Mouse (Mus musculus) limb, embryonic 14.5 days (tissue): Measurements from ENCODE around the gene Ovol1. TPM values are rescaled to one million over a fixed set of nuclear protein-coding genes. Genes with fewer than 3 reads are reported as not detected.

Experiments used
- ATAC-seq: fragments of 200-750 bp; cut with Nextera tagmentation; 2 replicates; pipeline ENCODE4 v1.8.0; 2017; ENCODE audit warnings: low read depth, moderate number of reproducible peaks, moderate TSS enrichment; ENCODE audit not compliant: low FRiP score
- DNase-seq: peaks from one replicate; pipeline ENCODE4 v3.0.0-alpha.2; 2015; ENCODE audit warnings: low spot score
- H3K27ac ChIP-seq: fragments of 300-500 bp; sonication (generic); replicated peaks from 2 replicates; pipeline ENCODE4 v1.5.1; 2014; ENCODE audit warnings: low read depth, mild to moderate bottlenecking, low read length, moderate library complexity, mixed read lengths
- H3K27me3 ChIP-seq: fragments of 300-500 bp; sonication (generic); 2 replicates; pipeline ENCODE4 v1.6.1; 2014; ENCODE audit warnings: low read length, mixed read lengths; ENCODE audit not compliant: control insufficient read depth, insufficient read depth
- H3K36me3 ChIP-seq: fragments of 300-500 bp; sonication (generic); 2 replicates; pipeline ENCODE4 v1.6.1; 2014; ENCODE audit warnings: mild to moderate bottlenecking, low read length, moderate library complexity, mixed read lengths; ENCODE audit not compliant: control insufficient read depth, insufficient read depth
- H3K4me1 ChIP-seq: fragments of 300-500 bp; sonication (generic); 2 replicates; pipeline ENCODE4 v1.6.1; 2014; ENCODE audit warnings: antibody characterized with exemption, low read length, mixed read lengths; ENCODE audit not compliant: control insufficient read depth, insufficient read depth
- H3K4me2 ChIP-seq: fragments of 300-500 bp; sonication (generic); replicated peaks from 2 replicates; pipeline ENCODE4 v1.6.1; 2014; ENCODE audit warnings: low read depth, mild to moderate bottlenecking, low read length, moderate library complexity; ENCODE audit not compliant: severe bottlenecking
- H3K4me3 ChIP-seq: fragments of 300-500 bp; sonication (generic); replicated peaks from 2 replicates; pipeline ENCODE4 v1.5.1; 2014; ENCODE audit warnings: low read length
- H3K9ac ChIP-seq: fragments of 300-500 bp; sonication (generic); 2 replicates; pipeline ENCODE4 v1.6.1; 2014; ENCODE audit warnings: mild to moderate bottlenecking, low read depth, low read length, moderate library complexity; ENCODE audit not compliant: severe bottlenecking
- H3K9me3 ChIP-seq: fragments of 300-500 bp; sonication (generic); 2 replicates; pipeline ENCODE4 v1.6.1; 2016; ENCODE audit warnings: low read length; ENCODE audit not compliant: control insufficient read depth
- POLR2A ChIP-seq: fragments of 200-500 bp; IDR thresholded peaks from 2 replicates; pipeline ENCODE4 v1.8.0; 2012; ENCODE audit warnings: inconsistent platforms, mild to moderate bottlenecking, moderate library complexity, borderline replicate concordance; ENCODE audit not compliant: insufficient read depth, insufficient read length; ENCODE audit errors: extremely low read depth
- WGBS: fragments of 180-500 bp; shearing (Covaris S2); extraction: QIAGEN DNeasy Blood & Tissue Kit; methylation state at CpG from one replicate; pipeline ENCODE4 v1.1.7; 2014; 5-methylcytosine and 5-hydroxymethylcytosine counted together
- polyA plus RNA-seq, 2 experiments: library from polyadenylated mRNA; depleted of rRNA in 1 of 2; stranded (reverse) in 1 of 2; unstranded in 1 of 2; fragments of >200 nt; fragmentation: Nextera tagmentation in 1 of 2; extraction: Ambion mirVana in 1 of 2; gene quantifications; 2 replicates each; pipeline versions ENCODE4 v1.2.1 to v1.2.3; 2012 to 2014

Gene Ovol1
- polyA plus RNA-seq, 2 experiments = 7.2 to 12.8 TPM

DNA sequence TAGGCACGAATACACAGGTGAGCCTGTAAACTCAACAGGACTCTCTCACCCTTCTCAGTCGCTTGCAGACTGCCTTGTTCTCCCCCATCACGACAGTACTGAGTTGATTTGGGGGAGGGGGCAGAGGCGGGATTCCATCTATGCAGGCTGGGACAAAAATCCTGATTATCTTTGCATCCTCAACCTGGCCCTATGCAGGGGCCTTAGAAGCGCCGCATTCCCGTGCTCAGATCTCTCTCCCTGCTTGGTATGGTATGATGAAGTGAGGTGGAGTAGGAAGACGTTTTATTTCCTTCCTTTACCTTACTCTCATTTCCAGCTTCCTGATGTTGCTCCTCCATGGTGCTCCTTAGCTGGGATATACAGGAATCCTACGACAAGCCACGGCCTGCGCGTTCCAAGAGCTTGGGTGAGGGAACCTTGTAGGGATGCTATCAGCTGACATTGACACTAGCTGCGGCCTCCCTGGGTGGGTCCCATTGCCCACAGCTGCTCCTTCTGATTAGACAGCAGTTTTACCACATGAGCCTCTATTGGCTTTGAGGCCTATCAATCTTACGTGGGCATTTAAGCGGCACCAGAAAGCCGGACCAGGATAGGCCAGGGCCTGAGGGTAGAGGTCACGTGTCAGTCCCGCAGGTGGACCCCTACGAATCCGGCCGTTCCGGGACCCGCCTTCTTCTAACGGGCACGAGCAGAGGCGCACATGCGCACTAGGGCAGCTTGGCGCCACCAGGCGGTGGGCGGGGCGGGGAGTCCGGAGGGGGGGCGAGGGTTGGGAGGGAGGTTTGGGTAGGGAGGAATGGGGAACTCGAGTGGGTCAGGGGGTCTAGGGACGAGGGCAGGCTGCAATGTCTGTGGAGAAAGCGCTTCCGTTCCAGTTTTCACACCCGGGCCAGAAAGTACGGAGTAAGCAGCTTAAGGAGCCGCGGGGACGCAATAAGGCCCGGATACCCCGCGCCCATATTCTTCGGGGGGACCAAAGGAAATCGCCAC is 50.1 kb downstream of the Ovol1 start, which contains the start of gene Snx32:
Snx32 (minus strand) TSS at position 508 of the 996 bp plus-strand sequence.
- H3K4me3 ChIP-seq = peak within 1 kb of the TSS; percentile 47
- WGBS = 3% methylated on average over 47 of the region's 47 CpGs
- H3K27me3 ChIP-seq = no peaks in the 10 kb centered on the region
- DNase-seq (peak; percentile 97), ATAC-seq (peak; percentile 98)
- H3K4me2 ChIP-seq = peak within 1 kb of the TSS; percentile 65
- peak; percentile 30; the same call in 1 of the 2 replicates for TF ChIP-seq POLR2A
- no peaks in the 10 kb centered on the region for H3K36me3 ChIP-seq
- peaks cover 4% of the 10 kb centered on the region; the same call in 1 of the 2 replicates for H3K4me1 ChIP-seq
- no peaks in the 10 kb centered on the region; the same call in 1 of the 2 replicates for H3K9me3 ChIP-seq
- H3K9ac ChIP-seq = peak within 1 kb of the TSS; percentile 56
- H3K27ac ChIP-seq = no peak within 1 kb of the TSS

DNA sequence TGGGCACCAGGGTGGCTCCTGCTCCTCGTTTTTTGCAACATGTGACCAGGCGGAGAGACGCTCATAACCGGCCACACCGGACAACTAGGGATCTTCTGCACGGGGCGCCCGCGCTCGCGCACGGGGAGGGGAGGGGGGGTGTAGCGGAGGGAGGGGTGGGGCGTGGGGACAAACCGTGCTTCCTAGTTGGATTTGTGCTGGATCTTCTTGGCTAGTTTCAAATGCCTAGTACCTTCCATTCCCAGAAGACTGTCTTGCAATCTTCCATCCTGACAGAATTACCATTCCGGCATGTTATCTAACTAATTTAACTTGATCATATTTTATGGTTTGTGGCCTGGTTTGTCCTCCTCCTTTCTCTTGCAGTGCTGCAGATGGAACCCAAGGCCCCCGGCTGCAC is 56.8 kb downstream of the Ovol1 start, which contains the start of gene 1700020D05Rik:
1700020D05Rik (minus strand) TSS at position 101 of the 400 bp plus-strand sequence.
- TF ChIP-seq POLR2A = no peak
- Histone ChIP-seq H3K9ac (no peak within 1 kb of the TSS), H3K36me3 (no peaks in the 10 kb centered on the region), H3K27me3 (no peaks in the 10 kb centered on the region), H3K4me2 (no peak within 1 kb of the TSS), H3K27ac (no peak within 1 kb of the TSS), H3K4me1 (no peaks in the 10 kb centered on the region), H3K9me3 (no peaks in the 10 kb centered on the region; the same call in 1 of the 2 replicates), H3K4me3 (no peak within 1 kb of the TSS)
- no peak for DNase-seq
- WGBS = 65% methylated on average over 15 of the region's 17 CpGs
- ATAC-seq = no peak

DNA sequence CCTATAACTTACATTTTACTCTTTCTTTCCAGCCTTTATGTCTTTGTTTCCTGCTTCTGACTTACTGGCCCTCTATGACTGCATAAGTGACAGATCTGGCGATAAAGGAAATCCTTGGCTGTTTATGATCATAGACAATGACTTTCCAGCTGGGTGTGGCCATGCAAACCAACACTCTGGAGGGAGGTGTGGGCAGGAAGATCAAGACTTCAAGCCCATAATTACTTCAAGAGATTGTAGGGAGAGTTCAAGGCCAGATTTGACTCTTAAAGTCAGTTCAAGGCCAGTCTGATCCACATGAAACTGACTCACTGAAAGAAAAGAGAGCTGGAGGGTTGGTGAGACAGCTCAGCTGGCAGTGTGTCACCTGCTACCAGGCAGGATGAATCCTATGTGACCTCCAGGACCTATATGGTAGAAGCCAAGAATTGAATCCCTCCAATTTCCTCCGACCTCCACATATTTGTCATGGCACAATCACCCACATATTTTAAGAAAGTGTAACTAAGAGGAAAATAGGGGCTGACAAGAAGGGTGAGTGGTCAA is 60.0 kb downstream of the Ovol1 start:
- H3K27ac ChIP-seq = no peak overlapping the region
- 87% methylated on average over 2 of the region's 2 CpGs for WGBS

More for the DNA sequence above, 60.0 kb downstream of the Ovol1 start:
- DNase-seq (no peak), ATAC-seq (no peak)
- TF ChIP-seq POLR2A = no peak
- Histone ChIP-seq H3K9ac (no peak overlapping the region), H3K4me2 (no peak overlapping the region), H3K27me3 (no peaks in the 10 kb centered on the region), H3K36me3 (peaks cover 25% of the 10 kb centered on the region), H3K9me3 (no peaks in the 10 kb centered on the region), H3K4me3 (no peak overlapping the region), H3K4me1 (no peaks in the 10 kb centered on the region)

Other genes with a start within 250 kb of the Ovol1 start
- gene Catsper1, start 224.9 kb downstream of the Ovol1 start, polyA plus RNA-seq (2012; rRNA removed) = not detected in 2 replicates
- gene Catsper1, start 224.9 kb downstream of the Ovol1 start, polyA plus RNA-seq (2014; fragmentation: Nextera tagmentation; extraction: Ambion mirVana) = not detected in 2 replicates
- gene Cst6, start 211.1 kb downstream of the Ovol1 start, polyA plus RNA-seq (2012; rRNA removed) = 1.6 and 3.0 TPM in 2 replicates
- 4.6 and 8.5 TPM in 2 replicates for gene Cst6, start 211.1 kb downstream of the Ovol1 start, polyA plus RNA-seq (2014; fragmentation: Nextera tagmentation; extraction: Ambion mirVana)
- gene Eif1ad, start 193.9 kb downstream of the Ovol1 start, polyA plus RNA-seq (2012; rRNA removed) = 39.4 and 41.8 TPM in 2 replicates
- gene Eif1ad, start 193.9 kb downstream of the Ovol1 start, polyA plus RNA-seq (2014; fragmentation: Nextera tagmentation; extraction: Ambion mirVana) = 43.5 and 43.7 TPM in 2 replicates
- gene Banf1, start 193.5 kb downstream of the Ovol1 start, polyA plus RNA-seq (2012; rRNA removed) = 222 and 265 TPM in 2 replicates
- 411 and 420 TPM in 2 replicates for gene Banf1, start 193.5 kb downstream of the Ovol1 start, polyA plus RNA-seq (2014; fragmentation: Nextera tagmentation; extraction: Ambion mirVana)
- 49.7 and 66.4 TPM in 2 replicates for gene Sart1, start 171.9 kb downstream of the Ovol1 start, polyA plus RNA-seq (2012; rRNA removed)
- 67.1 and 76.1 TPM in 2 replicates for gene Sart1, start 171.9 kb downstream of the Ovol1 start, polyA plus RNA-seq (2014; fragmentation: Nextera tagmentation; extraction: Ambion mirVana)
- 0.13 and 0.14 TPM in 2 replicates for gene Tsga10ip, start 158.1 kb downstream of the Ovol1 start, polyA plus RNA-seq (2012; rRNA removed)
- 0.18 TPM in 1 of 2 replicates, not detected in the other for gene Tsga10ip, start 158.1 kb downstream of the Ovol1 start, polyA plus RNA-seq (2014; fragmentation: Nextera tagmentation; extraction: Ambion mirVana)
- 163 and 236 TPM in 2 replicates for gene Drap1, start 135.7 kb downstream of the Ovol1 start, polyA plus RNA-seq (2012; rRNA removed)
- gene Drap1, start 135.7 kb downstream of the Ovol1 start, polyA plus RNA-seq (2014; fragmentation: Nextera tagmentation; extraction: Ambion mirVana) = 219 and 233 TPM in 2 replicates
- 97.5 and 132 TPM in 2 replicates for gene AI837181, start 135.5 kb downstream of the Ovol1 start, polyA plus RNA-seq (2012; rRNA removed)
- gene AI837181, start 135.5 kb downstream of the Ovol1 start, polyA plus RNA-seq (2014; fragmentation: Nextera tagmentation; extraction: Ambion mirVana) = 57.1 and 61.9 TPM in 2 replicates
- 0.06 and 0.09 TPM in 2 replicates for gene Fosl1, start 113.1 kb downstream of the Ovol1 start, polyA plus RNA-seq (2012; rRNA removed)
- gene Fosl1, start 113.1 kb downstream of the Ovol1 start, polyA plus RNA-seq (2014; fragmentation: Nextera tagmentation; extraction: Ambion mirVana) = not detected in 2 replicates
- gene Ccdc85b, start 102.8 kb downstream of the Ovol1 start, polyA plus RNA-seq (2012; rRNA removed) = 6.6 and 6.9 TPM in 2 replicates
- 6.5 and 7.0 TPM in 2 replicates for gene Ccdc85b, start 102.8 kb downstream of the Ovol1 start, polyA plus RNA-seq (2014; fragmentation: Nextera tagmentation; extraction: Ambion mirVana)
- 139 and 171 TPM in 2 replicates for gene Fibp, start 100.0 kb downstream of the Ovol1 start, polyA plus RNA-seq (2012; rRNA removed)
- 113 and 118 TPM in 2 replicates for gene Fibp, start 100.0 kb downstream of the Ovol1 start, polyA plus RNA-seq (2014; fragmentation: Nextera tagmentation; extraction: Ambion mirVana)
- gene Ctsw, start 92.1 kb downstream of the Ovol1 start, polyA plus RNA-seq (2012; rRNA removed) = 0.33 and 0.56 TPM in 2 replicates
- 0.96 and 1.2 TPM in 2 replicates for gene Ctsw, start 92.1 kb downstream of the Ovol1 start, polyA plus RNA-seq (2014; fragmentation: Nextera tagmentation; extraction: Ambion mirVana)
- 239 and 314 TPM in 2 replicates for gene Efemp2, start 86.7 kb downstream of the Ovol1 start, polyA plus RNA-seq (2012; rRNA removed)
- 193 and 202 TPM in 2 replicates for gene Efemp2, start 86.7 kb downstream of the Ovol1 start, polyA plus RNA-seq (2014; fragmentation: Nextera tagmentation; extraction: Ambion mirVana)
- 40.8 and 53.5 TPM in 2 replicates for gene Mus81, start 72.2 kb downstream of the Ovol1 start, polyA plus RNA-seq (2012; rRNA removed)
- gene Mus81, start 72.2 kb downstream of the Ovol1 start, polyA plus RNA-seq (2014; fragmentation: Nextera tagmentation; extraction: Ambion mirVana) = 33.9 and 38.7 TPM in 2 replicates
- gene Cfl1, start 70.2 kb downstream of the Ovol1 start, polyA plus RNA-seq (2012; rRNA removed) = 913 and 966 TPM in 2 replicates
- gene Cfl1, start 70.2 kb downstream of the Ovol1 start, polyA plus RNA-seq (2014; fragmentation: Nextera tagmentation; extraction: Ambion mirVana) = 2,572 and 2,655 TPM in 2 replicates
- gene 1700020D05Rik, start 56.9 kb downstream of the Ovol1 start, polyA plus RNA-seq (2012; rRNA removed) = 2.4 and 3.1 TPM in 2 replicates
- not detected in 2 replicates for gene 1700020D05Rik, start 56.9 kb downstream of the Ovol1 start, polyA plus RNA-seq (2014; fragmentation: Nextera tagmentation; extraction: Ambion mirVana)
- gene Snx32, start 50.1 kb downstream of the Ovol1 start, polyA plus RNA-seq (2012; rRNA removed) = 23.6 and 26.0 TPM in 2 replicates
- 9.6 and 10.5 TPM in 2 replicates for gene Snx32, start 50.1 kb downstream of the Ovol1 start, polyA plus RNA-seq (2014; fragmentation: Nextera tagmentation; extraction: Ambion mirVana)
- gene Ap5b1, start 7.4 kb upstream of the Ovol1 start, polyA plus RNA-seq (2012; rRNA removed) = 2.6 and 3.5 TPM in 2 replicates
- 3.1 and 3.7 TPM in 2 replicates for gene Ap5b1, start 7.4 kb upstream of the Ovol1 start, polyA plus RNA-seq (2014; fragmentation: Nextera tagmentation; extraction: Ambion mirVana)
- 101 and 103 TPM in 2 replicates for gene Rnaseh2c, start 41.2 kb upstream of the Ovol1 start, polyA plus RNA-seq (2012; rRNA removed)
- 95.5 and 107 TPM in 2 replicates for gene Rnaseh2c, start 41.2 kb upstream of the Ovol1 start, polyA plus RNA-seq (2014; fragmentation: Nextera tagmentation; extraction: Ambion mirVana)
- 115 and 127 TPM in 2 replicates for gene Kat5, start 49.6 kb upstream of the Ovol1 start, polyA plus RNA-seq (2012; rRNA removed)
- 27.4 and 34.6 TPM in 2 replicates for gene Kat5, start 49.6 kb upstream of the Ovol1 start, polyA plus RNA-seq (2014; fragmentation: Nextera tagmentation; extraction: Ambion mirVana)
- 59.8 and 88.7 TPM in 2 replicates for gene Rela, start 76.8 kb upstream of the Ovol1 start, polyA plus RNA-seq (2012; rRNA removed)
- gene Rela, start 76.8 kb upstream of the Ovol1 start, polyA plus RNA-seq (2014; fragmentation: Nextera tagmentation; extraction: Ambion mirVana) = 54.8 and 57.2 TPM in 2 replicates
- 62.5 and 86.0 TPM in 2 replicates for gene Sipa1, start 103.1 kb upstream of the Ovol1 start, polyA plus RNA-seq (2012; rRNA removed)
- gene Sipa1, start 103.1 kb upstream of the Ovol1 start, polyA plus RNA-seq (2014; fragmentation: Nextera tagmentation; extraction: Ambion mirVana) = 27.9 and 29.1 TPM in 2 replicates
- 30.1 and 38.9 TPM in 2 replicates for gene Map3k11, start 128.1 kb upstream of the Ovol1 start, polyA plus RNA-seq (2012; rRNA removed)
- 19.0 and 20.7 TPM in 2 replicates for gene Map3k11, start 128.1 kb upstream of the Ovol1 start, polyA plus RNA-seq (2014; fragmentation: Nextera tagmentation; extraction: Ambion mirVana)
- gene Pcnx3, start 128.3 kb upstream of the Ovol1 start, polyA plus RNA-seq (2012; rRNA removed) = 101 and 160 TPM in 2 replicates
- gene Pcnx3, start 128.3 kb upstream of the Ovol1 start, polyA plus RNA-seq (2014; fragmentation: Nextera tagmentation; extraction: Ambion mirVana) = 31.8 and 32.3 TPM in 2 replicates
- gene Kcnk7, start 143.7 kb upstream of the Ovol1 start, polyA plus RNA-seq (2012; rRNA removed) = 0.41 and 0.63 TPM in 2 replicates
- gene Kcnk7, start 143.7 kb upstream of the Ovol1 start, polyA plus RNA-seq (2014; fragmentation: Nextera tagmentation; extraction: Ambion mirVana) = 0.65 and 0.81 TPM in 2 replicates
- gene Ehbp1l1, start 165.7 kb upstream of the Ovol1 start, polyA plus RNA-seq (2012; rRNA removed) = 51.0 and 51.1 TPM in 2 replicates
- 20.0 and 25.4 TPM in 2 replicates for gene Ehbp1l1, start 165.7 kb upstream of the Ovol1 start, polyA plus RNA-seq (2014; fragmentation: Nextera tagmentation; extraction: Ambion mirVana)
- gene Fam89b, start 169.0 kb upstream of the Ovol1 start, polyA plus RNA-seq (2012; rRNA removed) = 169 and 253 TPM in 2 replicates
- 125 TPM in 2 replicates for gene Fam89b, start 169.0 kb upstream of the Ovol1 start, polyA plus RNA-seq (2014; fragmentation: Nextera tagmentation; extraction: Ambion mirVana)
- 341 and 441 TPM in 2 replicates for gene Ltbp3, start 180.3 kb upstream of the Ovol1 start, polyA plus RNA-seq (2012; rRNA removed)
- gene Ltbp3, start 180.3 kb upstream of the Ovol1 start, polyA plus RNA-seq (2014; fragmentation: Nextera tagmentation; extraction: Ambion mirVana) = 99.8 and 103 TPM in 2 replicates
- gene Scyl1, start 210.8 kb upstream of the Ovol1 start, polyA plus RNA-seq (2012; rRNA removed) = 152 and 186 TPM in 2 replicates
- 78.4 and 81.1 TPM in 2 replicates for gene Scyl1, start 210.8 kb upstream of the Ovol1 start, polyA plus RNA-seq (2014; fragmentation: Nextera tagmentation; extraction: Ambion mirVana)